Mouse (Mus musculus) left cerebral cortex, postnatal 25 days (tissue): ENCODE data around the gene Adcy9. TPM values are rescaled to one million over a fixed set of nuclear protein-coding genes. Genes with fewer than 3 reads are reported as not detected.

ENCODE experiments used
- DNase-seq, 2 experiments: peaks; one replicate each; pipeline ENCODE4 v3.0.0; 2022; ENCODE audit warnings: low spot score in 2 of 2, mixed read lengths in 1 of 2
- intact Hi-C: fragments of 180-260 bp; cut with DNase I; formaldehyde crosslinking; loops from one replicate; pipeline ENCODE4 v1.15.1; 2025
- total RNA-seq, 2 experiments: library from RNA; stranded (reverse); gene quantifications; 2 replicates each; pipeline ENCODE4 v1.2.3; 2021

Adcy9 gene
- total RNA-seq, 2 experiments from 2014 or later: 66.7 to 67.7 TPM

DNA sequence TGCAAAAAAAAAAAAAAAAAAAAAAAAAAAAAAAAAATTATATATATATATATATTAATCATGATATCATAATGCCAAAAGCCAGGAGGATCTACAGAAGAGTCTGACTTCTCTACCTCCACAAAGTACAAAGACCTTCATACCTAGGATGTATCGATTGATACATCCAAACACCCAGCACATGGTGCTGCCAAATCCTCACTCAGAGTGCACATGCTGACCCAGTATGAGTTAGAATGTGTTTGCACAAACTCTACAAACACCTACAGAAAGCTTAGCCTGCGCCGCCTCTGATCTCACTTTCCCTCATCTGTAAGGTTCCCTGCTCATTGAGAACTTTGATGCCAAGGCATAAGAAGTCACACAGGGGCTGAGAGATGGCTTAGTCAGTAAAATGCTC is 2.7 kb upstream of the Adcy9 start:
- DNase-seq: no peak
- intact Hi-C loops: no loop called here

DNA sequence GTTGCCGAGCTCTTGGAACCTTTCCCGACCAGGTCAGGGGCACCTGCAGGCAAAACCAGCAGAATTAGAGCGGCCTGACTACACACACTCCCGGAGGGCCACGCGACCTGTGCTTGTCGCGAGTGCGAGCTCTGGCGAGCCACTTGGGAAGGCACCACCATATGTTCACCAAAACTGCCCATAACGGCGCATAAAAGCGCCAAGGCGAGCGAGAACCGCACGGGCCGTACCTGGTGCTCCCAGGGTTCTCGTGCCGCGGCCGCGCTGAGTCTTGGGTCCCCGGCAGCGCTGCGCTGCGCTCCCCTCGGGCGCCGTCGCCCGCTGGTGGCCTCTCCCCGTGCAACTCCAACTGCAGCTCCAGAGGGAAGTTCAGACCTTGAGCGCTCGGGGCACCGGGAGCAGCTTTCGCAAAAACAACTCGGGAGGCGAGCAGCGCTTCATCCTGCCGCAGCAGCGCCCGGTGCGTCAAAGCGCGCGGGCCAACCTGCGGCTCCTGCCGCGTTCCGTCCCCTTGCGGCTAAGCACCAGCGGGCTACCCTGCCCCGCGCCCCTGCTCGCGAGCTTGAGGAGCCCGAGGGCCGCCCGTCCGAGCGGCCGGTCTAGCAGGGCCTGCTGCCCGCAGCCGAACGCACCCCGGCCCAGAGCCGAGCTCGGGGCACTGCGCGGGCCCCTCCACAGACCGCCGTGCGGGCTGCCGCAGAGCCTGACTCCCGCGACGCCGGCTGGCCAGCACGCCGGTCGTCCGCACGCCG is 576 bp downstream of the Adcy9 start:
- intact Hi-C loops: loop anchor here (2.0 to 5.0 kb wide), 4 partner anchors 37 to 123 kb away; partner anchors contain the start of gene Srl
- peak in 1 of 2 experiments; percentile 38 for DNase-seq

- peak; percentile 17 to 29 for DNase-seq
- intact Hi-C loops: loop anchor here (2.0 to 5.0 kb wide), 3 partner anchors 38 to 123 kb away; partner anchors contain the start of gene Srl
These were observed 1.3 kb downstream of the Adcy9 start for GRCm38 (mm10) chr16:4418776-4419545.

- intact Hi-C loops: loop anchor here (2.0 to 5.0 kb wide), 3 partner anchors 39 to 124 kb away; partner anchors contain the start of gene Srl
- peak in 1 of 2 experiments; percentile 28 for DNase-seq
These were observed 2.2 kb downstream of the Adcy9 start for GRCm38 (mm10) chr16:4418072-4418471.

DNA sequence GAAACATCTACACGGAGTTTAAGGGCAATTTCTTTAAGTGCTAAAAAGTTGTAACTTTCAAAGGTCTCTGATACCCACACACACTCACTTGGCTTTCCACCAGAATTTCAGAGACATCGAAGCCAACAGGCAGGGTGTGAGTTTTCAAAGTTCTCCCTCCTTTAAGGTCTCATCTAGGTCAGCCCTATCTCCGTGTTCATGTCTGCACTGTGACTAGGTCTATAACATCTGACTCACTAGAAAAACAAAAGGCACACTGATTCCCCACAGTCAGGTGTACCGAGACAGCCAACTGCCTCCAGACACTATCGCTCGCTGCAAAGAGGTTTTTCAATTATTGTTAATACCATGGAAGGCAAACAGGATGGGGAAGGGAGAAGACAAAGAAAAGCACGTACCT is 2.8 kb downstream of the Adcy9 start:
- intact Hi-C loops: loop anchor here (5.0 kb wide), 1 partner anchor 125 kb away; the partner anchor contains the start of gene Srl
- DNase-seq: no peak

GRCm38 (mm10) chr16:4414881-4415585 is 5.3 kb downstream of the Adcy9 start:
- peak in 1 of 2 experiments; percentile 20 for DNase-seq

GRCm38 (mm10) chr16:4413988-4414880 is 6.1 kb downstream of the Adcy9 start:
- no peak for DNase-seq
- intact Hi-C loops: no loop called here

More at GRCm38 (mm10) chr16:4414881-4415585, 5.3 kb downstream of the Adcy9 start:
- intact Hi-C loops: loop anchor here (5.0 kb wide), 1 partner anchor 127 kb away; the partner anchor contains the start of gene Srl

- intact Hi-C loops: no loop called here
- DNase-seq: no peak
These were observed 7.0 kb downstream of the Adcy9 start for GRCm38 (mm10) chr16:4413301-4413700.

GRCm38 (mm10) chr16:4412298-4412697 is 8.0 kb downstream of the Adcy9 start:
- intact Hi-C loops: no loop called here
- DNase-seq: no peak

DNA sequence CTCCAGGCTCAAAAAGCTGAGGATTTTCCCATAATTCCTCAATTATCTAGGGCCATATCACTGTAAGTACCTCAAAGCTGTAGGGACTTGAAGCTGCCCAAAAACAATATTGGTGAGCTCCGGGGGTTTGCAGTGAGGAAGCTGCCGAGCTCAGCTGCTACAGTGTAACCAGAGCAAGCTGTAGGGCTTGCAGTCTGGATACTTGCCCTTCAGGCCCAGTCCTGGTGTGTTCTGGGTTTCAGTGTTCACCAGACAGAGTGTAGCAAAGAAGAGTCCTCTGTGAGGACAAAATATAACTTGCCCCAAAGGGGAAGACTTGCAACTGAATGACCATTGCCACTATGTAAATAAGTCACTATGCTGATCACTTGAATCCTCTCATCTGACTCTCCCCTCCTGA is 9.0 kb downstream of the Adcy9 start:
- no peak for DNase-seq
- intact Hi-C loops: no loop called here

DNA sequence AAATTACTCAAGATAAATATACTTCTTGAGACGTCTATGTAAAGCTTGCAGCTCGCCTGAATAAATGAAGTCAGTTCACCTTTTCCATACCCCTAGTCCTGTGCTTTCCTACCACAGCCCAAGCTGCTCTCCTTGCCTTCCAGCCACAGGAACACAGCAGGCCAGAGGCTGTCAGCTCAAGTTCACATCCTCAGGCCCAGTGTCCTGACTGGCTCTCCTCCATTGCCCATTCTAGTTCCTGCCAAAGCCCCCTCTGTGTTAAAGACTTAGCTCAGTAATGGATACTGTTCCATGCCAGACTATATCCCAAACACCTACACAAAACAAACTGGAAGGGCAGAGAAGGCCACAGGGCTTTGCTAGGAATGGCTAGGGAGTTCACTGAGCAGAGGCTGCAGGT is 12.8 kb downstream of the Adcy9 start:
- no peak for DNase-seq
- intact Hi-C loops: no loop called here

DNA sequence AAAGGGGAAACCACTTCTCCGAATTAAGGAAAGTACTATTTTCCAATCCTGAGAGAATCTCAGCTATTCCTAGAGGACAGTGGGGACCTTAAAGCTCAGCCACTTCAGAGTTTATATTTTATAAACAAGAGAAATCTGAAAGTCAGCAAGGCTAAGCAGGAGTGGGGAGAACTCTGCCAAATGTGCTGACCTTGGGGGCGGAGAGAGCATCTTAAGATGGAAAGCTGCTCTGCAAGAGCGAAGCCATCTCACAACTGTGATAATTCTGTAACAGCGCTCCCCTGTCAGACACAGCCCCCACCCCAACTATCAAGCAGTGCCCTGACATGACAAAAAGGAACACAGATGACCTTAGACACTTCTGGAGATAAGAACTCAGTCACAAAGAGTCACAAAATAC is 13.6 kb downstream of the Adcy9 start:
- intact Hi-C loops: no loop called here
- no peak for DNase-seq

DNA sequence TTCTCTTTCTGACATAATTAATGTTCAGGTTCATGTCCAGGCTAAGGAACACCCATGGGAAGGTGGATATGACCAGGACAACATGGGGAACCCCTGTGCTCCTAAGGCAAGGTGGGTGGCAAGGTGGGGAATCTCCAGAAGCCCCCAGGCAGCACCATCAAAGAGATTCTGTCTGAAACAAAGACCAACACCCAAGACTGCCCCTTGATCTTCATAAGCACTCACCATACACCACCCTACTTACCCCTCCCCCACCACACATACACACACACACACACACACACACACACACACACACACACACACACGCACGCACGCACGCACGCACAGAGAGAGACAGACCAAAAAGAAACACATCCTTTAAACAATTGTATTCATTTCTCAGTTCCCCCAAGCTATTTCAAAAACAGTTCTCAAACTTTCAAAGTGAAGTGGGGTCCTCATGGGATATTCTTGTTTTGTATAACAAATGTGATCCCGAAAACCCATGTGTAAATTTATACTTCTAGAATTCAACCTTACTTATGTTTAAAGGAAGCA is 14.2 kb downstream of the Adcy9 start:
- intact Hi-C loops: no loop called here
- no peak for DNase-seq

DNA sequence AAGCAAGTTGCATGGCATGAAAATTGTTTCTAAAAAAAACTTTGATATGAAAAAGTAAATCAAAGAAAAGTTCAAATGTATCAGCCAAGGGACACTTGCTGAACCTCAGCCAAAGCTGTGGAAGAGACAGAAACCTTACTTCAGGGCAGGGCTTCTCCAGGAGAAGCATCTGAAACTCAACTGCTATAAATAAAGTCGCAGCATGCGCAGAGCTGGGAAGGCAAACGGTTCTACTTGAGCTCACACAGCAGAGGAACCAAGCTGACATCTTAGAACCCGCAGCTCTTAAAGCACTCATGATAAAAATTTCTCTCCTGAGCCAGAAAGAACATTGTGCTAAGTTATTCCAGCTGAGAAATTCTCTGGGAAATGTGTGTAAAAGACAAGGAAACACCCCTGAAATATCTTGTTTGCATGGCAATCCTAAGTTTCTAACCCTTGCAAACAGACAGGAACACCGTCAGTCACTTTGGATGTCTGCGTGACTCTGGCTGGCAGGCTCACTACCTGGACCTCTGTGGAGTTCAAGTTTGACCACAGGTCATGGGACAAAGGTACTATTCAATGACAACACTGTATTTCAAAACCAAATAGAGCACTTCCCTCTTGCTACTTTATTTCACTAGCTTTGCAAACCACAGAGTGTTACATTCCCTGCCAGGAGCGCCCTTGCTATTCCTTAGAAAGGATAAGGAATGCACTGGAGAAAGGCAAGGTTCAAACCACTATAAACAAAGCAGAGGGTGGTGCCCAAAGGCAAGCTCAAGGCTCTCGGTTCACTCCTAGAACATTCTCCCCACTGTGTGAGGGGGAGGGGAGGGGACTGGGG is 15.2 kb downstream of the Adcy9 start:
- intact Hi-C loops: no loop called here
- DNase-seq: peak in 1 of 2 experiments; percentile 55

DNA sequence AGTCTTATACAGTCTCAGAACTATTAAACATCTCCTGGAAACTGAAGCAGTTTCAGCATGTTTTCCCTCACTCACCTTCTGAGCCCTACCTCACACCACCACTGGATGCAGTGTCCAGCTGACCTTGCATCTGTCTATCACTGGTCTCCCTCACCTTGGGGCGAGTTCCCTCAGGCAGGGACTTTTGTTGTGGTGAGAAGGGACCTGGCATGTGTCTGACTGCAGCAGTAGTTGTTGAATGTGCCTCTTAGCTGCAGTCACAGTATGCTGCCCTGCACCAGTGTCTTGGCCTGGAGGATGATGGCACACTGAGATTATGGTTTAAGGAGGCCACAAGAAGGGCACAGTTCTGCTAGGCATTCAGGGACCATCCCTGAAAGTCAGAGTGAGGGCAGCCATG is 19.2 kb downstream of the Adcy9 start:
- intact Hi-C loops: no loop called here
- DNase-seq: no peak

DNA sequence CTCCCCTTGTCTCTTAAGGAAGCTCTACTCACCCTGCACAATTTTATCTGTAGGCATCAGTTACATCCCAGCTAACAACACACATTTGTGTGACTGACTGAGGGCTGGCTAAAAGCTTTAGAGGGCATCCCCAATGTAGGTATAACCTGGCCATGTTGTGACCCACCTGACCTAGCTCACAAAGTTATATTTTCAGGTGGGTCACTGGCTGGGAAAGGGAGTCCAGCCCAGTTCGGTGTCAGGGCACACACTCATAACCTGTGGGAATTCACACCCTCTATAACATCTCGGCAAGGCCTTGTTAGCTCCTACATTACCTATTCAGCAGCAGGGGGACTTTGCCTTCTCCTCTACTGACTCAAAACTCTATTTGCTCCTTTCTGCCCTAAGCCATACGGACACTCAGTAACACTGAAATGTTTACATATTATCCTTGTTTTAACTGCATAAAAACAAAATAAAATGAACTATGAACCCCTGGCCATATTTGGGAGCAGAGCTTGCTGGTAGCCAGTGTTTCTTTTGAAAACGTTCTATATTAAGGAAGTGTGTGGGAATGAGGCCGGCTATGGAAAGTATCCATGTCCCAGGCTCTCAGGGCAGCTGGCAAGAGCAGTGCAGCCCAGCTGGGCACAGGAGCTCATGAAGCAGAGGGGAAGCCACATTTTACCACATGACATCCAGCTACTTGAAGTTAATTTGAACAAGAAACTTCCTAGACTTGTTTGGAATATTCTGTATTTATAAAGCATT is 20.7 kb downstream of the Adcy9 start:
- intact Hi-C loops: no loop called here
- DNase-seq: peak in 1 of 2 experiments; percentile 40

DNA sequence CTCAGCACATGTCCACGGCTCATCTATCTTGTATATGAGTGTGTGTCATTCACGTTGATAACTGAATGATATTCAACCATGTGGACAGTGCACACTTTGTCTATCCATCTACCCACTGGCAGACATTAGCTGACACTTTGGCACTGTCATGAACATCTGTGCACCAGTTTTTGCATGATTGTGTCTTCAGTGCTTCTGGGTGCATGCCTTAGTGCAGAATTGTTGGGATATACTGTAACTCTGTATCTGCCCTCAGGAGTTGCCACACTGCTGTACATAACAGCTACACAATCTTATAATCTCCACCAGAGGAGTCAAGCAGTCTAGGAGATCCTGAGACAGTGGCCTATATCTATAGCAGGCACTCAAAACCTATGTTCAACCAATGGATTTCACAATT is 21.5 kb downstream of the Adcy9 start:
- DNase-seq: no peak
- intact Hi-C loops: no loop called here
